Mouse (Mus musculus) right cerebral cortex, adult 2 months (tissue): ENCODE results near the gene Tnfsf11.

ENCODE experiments used
- DNase-seq, 2 experiments: peaks; one replicate each; pipeline ENCODE4 v3.0.0; 2021 to 2022; ENCODE audit warnings: low spot score in 2 of 2

Gene Tnfsf11

DNA sequence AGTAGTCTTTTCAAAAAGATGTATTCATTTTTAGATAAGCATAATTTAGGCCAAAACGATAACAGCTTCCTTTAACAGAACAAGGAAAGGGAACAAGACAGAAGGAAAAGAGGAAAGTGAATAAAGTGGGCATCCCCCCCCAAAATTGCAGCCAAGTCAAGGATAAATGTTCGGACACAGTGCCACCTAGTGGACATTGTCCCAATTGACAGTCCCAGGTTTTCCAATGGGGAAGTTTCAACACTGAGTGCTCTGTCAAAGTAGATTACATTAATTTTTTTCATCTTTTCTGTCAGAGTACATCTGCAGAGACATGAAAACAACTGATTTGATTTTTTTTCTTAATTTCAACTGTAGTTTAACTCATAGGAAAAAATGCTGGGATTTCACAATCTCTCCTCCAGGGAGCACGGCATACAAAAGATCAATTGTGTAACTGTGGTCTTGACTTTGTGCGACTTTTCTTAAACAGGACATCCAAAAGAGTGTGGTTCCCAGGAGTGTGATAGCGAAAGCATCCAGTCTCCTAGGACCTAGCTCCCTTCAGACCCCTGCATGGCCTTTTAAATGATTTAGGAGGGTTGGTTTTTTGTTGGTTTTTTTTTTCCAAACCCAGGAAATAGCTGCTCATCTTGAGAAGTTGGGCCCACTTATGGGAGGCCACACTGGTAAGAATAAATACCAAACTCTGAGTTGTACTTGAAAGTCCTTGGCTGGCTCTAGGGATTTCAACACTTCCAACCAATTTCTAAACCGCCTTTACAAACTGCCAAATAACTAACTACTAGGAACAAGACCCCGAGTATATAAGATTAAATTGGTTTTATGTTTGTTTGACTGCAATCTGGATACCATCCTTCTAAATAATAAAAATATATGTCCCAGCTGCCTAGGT, 19.7 kb downstream of the Tnfsf11 start:
- peak; percentile 51 to 71 for DNase-seq

DNA sequence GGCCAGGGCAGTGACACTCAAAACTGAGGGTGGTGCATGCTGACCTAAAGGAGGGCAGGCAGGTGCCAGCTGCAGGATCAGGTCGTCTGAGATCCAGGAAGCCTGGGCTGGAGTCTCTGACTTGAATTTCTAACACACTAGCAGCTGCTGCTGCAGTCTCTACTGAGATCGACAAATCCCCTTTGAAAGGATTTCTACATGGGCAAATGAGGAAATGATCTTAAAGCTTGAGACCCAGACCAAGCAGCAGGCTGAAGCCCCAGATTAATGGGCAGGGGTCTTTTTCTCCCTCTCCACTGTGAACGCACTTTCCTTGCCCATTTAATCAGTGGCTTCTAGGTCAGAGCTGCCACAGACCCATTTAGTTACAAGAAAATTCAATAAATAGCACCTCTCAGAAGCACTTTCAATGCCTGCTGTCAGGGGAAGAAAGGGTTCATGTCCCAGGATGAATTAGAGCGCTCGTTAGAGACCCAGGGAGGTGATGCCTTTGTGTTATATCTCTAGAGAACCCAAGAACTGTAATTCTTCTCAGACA, 21.8 kb downstream of the Tnfsf11 start:
- no peak for DNase-seq

DNA sequence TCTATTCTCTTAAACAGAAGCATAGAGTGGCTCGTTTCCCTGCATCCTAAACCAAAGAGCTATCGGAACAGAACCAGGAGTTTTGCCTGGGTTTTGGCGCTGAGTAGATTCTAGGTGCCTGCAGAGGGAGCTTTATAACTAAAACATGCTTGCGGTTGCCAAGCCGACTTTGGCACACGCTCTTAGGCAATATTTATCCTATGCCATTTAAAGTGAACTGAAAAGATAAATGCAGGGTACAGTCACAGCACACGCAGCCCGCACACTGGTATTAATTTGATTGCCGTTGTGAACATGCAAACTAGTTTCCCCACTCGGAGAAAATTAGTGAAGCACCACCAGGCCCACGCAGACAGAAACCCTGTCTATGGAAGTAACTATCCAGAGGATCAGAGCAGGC, 25.4 kb downstream of the Tnfsf11 start:
- DNase-seq = peak; percentile 54 to 63

DNA sequence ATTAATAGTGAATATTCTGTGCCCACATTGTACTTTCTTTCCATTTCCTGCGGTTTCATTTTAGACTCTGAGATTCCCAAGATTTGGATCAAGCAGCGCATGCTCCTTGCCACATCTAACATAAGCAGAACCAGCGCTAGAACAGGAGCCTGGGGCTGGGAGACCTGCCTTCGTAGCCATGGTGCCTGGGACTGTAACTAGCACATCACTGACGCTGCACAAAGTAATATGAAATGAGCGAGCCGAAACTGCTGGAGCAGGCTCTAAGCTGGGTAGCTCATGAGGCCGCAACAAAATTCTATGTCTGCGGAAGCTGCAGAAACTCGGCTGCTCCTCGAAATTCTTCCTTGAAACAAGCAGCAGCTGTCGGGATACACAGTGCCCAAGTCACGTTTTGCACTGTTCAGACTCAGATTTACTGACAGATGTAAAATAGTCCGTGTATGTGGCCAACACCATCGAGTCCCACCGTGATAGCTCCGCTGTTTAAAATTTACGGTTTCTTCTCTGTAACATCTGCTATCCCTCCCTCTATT, 31.4 kb downstream of the Tnfsf11 start:
- DNase-seq = peak; percentile 54 to 57

DNA sequence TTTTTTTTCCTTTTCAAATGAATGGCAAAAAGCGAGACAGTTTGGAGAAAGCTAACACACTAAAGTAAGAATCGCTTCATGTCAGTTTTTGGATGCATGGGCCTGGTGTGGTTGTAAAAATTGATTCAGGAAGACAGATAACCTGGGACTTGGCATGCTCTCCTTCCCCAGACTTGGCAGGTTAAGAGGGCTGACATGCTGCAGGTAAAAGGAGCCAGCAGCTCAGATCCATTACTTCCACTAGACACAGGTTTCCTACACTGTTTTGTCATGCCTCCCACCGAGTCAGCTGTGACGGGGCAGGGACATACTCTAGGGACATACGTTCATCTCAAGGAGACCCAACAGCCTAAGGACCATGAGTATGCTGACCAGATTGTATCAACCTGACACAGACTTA, 33.0 kb downstream of the Tnfsf11 start:
- DNase-seq = no peak

DNA sequence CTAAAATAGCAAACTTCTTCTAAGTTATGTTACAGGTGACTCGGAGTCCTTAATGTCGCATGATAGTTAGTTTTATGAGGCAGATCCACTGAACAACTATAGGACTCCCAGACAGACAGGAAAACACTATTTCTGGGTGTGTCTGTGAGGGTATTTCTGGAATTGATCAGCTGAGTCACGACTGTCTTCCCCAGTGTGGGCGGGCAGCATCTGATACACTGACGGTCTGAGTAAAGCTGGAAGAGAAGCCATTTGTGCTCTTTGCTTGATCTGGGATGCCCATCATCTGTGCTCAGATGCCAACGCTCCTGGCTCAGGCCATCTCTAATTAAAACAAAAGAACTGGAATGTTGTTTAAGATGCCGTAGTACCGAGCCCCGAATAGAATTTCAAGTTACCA, 33.7 kb downstream of the Tnfsf11 start:
- DNase-seq = peak; percentile 75 to 79

DNA sequence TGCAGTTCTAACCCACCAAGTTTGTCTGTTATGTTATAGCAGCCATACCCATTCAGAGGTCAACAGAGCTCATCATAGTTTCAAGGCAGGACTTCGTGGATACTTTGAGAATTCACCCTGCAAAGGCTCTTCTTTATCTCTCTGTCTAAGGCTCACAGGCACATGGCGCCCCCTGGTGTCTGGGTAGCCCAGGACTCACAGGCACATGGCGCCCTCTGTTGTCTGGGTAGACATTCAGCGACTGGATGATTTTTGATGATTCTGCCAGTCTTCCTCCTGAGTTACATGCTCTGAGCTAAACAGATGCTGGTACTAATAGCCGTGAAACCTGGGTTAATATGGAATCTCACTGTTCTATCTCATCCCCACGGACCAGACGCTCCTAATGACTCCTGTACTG, 34.3 kb downstream of the Tnfsf11 start:
- peak; percentile 41 to 42 for DNase-seq

DNA sequence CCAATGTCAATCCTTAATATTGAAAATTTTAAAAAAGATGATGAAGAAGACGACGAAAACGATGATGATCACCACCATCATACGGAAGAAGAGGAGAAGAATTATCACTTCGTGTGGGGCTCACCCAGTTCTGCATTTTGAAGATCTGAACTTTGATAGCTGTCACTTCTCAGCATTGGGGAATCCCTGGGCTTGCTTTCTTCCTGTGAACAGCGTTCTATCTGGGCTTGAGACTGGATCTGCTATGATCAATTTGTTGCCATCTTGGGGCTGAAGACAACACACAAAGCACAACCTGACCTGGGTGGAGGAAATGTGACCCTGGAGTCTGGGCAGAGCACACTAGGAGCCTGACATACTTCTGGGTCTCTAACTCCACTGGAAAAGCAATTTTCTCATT, 43.0 kb downstream of the Tnfsf11 start:
- no peak for DNase-seq

DNA sequence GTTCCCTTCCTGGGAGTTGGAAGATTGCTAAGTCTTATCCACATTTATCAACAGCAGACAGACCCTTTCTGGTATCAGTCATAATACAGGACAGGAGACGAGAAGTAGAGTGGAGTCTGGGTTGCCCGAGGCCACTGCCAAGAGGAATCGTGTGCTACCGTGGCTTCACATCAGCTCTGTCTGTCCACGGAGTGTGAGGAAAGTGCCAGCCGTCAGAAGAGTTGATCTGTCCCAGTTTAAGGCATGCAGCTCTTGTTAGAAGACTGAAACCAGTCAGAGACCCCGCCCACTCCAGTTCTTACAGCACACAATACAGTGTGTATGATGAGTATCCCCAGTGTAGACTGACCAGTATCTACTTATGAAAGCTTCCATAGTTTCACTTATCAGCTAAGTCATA, 45.2 kb downstream of the Tnfsf11 start:
- DNase-seq = no peak

DNA sequence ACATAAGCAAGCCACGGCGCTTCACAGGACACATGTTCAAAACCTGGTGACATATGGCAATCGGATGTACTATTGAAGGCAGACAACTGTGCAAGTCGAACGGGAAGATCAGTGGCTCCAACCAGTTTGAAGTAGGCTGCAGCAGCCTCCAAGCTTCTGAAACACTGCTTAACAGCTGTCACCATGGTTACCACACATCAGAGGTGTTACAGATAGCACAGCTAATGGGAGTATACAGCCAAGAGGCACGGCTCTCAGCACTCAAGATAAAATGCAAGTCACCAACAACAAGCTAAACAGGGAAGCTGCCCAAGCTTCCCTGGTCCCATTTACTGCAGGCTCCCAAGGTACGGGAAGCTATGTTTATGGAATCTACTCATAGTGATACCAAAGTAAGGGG, 46.6 kb downstream of the Tnfsf11 start:
- no peak for DNase-seq

DNA sequence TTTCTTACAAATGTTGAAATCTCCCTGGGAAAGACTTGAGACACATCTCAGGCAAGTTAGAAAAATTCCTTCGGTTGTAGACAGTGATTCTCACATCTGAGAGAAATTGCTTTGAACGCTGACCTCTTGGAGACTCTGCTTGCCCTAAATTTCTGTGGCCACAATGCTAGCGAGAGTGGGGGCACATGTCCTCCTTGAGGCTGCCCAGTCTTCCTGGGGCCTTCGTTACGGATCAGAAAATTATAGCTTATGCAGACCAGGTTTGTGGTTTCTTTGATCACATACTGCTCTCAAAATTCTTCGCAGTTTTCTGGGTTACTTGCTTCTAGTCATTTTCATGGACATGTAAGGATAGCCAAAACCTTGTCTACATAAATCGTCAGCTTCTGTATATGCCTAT, 53.8 kb downstream of the Tnfsf11 start:
- no peak for DNase-seq

DNA sequence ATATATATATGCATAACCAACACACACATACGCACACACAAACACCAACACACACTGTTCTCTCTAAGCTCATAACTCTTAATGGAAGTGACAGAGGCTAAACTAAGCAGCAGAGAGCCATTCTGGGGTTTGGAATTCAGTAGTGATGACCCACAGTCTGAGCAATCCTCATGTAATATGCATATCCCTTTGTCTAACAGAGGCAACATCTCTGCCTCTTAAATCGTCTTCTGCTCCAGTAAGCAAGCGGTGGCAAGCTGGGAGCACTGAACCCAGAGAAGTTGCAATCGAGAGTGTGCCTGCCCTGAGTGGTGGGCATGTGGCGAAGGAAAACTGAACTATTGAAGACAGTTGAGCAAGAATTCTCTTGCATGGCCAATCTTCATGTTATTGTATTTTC, 61.2 kb downstream of the Tnfsf11 start:
- no peak for DNase-seq

DNA sequence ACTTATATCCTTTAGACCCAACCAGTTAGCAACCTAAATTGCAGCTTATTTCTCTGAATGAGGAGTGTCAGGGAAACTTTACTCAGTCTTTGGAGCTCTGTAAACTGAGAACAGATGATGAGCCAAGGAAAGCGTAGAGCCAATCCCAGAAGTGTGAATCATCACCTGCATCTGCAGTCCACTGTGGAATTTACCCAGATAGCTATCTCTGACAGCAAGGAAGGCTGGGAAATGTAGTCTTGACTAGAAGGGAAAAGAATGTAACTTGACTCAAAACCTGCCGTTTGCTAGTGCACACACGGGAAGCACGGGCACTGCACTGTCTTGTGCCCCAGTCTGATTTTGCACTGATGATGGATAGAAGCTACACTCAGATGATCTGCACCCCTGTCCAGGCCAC, 63.0 kb downstream of the Tnfsf11 start:
- DNase-seq = peak; percentile 26 to 42

DNA sequence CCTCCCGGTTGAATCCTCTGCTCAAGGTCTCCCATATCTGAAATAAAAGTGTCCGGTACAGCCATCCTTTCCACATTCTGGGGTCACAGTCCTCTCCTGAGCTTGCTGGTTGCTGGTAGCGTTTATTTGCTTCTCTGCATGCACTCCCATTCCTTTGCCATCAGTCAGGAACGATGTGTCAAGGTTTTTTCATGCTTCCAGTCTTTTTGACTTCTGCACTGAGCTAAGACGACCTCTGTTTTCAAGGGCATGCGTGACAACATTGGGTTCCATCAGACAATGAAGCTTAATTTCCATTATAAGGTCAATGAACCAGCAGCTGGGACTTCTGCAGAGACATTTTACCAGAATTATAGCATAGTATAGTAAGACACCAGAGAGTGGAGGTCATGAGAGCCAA, 68.5 kb downstream of the Tnfsf11 start:
- DNase-seq = no peak

DNA sequence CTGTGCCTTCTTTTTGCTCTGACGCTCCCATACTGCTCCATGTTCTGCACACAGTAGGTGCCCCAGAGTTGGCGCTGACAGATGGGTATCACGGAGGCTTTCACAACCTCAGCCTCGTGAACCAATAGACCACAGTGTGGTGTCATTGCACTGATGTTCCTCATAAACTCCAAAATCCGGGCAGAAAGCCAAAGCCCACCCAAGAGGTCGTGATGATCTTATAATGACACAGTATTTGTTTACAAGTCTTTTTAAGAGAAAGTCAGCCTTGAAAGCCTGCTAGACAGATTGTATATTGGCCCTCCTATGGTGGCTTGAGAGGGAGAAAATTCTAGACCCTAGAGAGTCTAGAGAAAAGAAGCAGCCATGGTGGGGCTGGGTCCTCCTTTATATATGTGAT, 70.6 kb downstream of the Tnfsf11 start:
- DNase-seq = no peak

DNA sequence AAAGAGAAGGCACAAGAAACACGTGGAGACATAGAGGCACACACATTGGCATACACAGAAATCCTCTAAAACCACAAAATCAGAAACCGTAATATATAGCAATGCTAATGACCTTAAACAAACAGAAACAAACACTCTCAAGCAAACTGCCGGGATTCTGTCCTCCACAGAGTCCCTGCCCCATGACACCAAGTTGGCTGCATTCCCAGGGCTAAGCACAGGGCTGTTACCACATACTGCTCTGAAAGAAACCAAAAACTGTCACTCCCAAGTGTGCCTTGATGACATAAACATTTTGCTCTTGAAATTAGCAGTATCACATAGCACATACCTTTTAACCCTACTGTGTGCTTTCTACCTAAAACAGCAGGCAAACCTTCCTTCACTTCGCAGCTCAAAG, 71.7 kb downstream of the Tnfsf11 start:
- DNase-seq = no peak

DNA sequence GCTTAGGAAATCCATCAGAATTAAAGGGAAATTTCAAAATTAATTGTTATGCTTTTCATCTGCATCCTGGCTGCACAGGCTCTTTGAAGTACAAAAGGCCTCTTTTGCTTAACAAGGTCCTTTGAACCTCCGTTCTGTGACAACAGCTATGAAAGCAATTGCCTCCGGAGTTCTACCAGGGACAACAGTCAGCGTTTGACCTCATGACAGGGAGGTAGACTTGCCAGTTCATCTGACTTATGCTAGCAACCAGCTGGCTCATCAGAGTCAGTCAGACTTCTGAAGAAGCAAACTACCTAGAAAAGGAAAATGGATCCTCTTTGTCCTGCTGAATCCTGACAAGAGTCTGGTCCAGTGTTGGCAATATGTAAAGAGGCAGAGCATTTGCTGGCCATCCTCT, 72.5 kb downstream of the Tnfsf11 start:
- DNase-seq = no peak

DNA sequence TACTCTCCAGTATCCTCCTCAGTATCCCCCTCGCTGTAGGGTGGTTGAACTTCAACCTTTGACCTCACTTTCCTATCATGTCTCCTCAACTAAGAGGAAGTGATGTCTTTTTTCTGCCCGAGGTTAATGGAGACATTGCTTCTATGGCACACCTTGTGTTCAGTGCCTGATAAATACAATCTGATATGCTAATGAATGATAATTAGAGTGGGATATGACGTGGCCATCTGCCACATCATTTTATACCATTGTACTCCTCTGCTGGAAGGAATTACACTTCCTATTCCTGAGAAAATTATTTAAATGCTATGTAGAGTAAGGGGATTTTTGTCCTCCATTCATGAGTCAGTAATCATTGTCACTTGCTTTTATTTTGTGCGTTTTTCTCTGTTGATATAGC, 78.8 kb downstream of the Tnfsf11 start:
- no peak for DNase-seq
